Mouse (Mus musculus): Measurements from ENCODE around the gene Apobr. TPM values are rescaled to one million over a fixed set of nuclear protein-coding genes. Genes with fewer than 3 reads are reported as not detected.

Gene Apobr
- polyA plus RNA-seq (2012; rRNA removed) = 0.27 and 0.32 TPM in 2 replicates

DNA sequence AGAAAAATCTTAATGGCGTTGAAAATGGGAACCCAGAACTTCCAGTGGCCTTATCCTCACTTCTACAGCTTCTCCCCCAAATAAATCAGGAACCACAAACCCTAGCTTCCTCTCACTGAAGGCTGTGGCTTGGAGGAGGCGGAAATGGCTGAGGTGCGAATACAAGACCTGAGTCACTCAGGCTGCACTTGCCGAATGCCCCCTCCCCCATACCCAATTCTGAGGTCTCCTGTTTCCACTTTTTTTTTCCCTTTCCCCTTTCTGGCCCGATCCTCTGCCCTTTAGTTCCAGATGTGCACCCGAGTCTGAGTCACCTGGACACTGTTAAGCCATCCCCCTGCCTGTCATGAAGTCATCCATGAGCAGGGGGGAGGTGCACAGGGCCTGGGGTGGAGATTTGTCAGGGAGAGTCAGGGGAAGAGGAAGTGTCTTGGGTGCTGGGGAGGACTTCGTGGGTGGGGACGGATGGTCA, at the start of gene Apobr:
Gene Apobr, plus strand, starts transcription at position 437 of the 472 bp plus-strand sequence.

DNA sequence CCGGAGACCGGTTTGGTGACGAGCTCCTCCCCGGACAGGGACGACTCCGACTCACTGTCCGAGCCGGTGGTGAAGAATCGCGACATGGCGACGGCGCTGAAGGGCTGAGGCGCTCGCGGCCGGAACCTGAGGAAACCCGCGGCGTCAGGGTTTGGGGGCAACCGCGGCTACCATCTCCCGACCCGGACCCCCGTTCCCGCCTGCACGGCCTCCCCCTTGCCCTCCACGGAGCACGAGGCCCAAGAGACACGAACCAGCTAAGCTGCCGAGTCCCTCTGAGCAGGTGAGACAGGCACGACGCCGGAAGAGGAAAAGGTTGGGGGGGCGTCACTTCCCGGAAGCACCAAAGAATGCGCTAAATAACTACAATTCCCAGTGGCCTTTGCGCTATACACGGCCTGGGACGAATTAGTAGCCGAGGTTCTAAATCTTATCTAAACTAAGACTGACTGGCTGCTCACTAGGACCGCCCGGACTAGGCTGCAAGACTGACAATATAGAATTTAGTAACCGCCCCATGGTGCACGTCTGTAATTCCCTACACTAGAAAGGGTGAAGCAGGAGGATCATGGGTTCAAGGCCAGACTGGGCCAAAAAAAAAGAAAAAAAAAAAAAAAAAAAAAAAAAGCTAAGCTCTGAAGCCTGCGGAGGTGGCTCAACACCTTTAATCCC, 18.5 kb upstream of the Apobr start, which contains the start of gene Eif3c:
Gene Eif3c, minus strand, starts transcription at position 318 of the 672 bp plus-strand sequence.

DNA sequence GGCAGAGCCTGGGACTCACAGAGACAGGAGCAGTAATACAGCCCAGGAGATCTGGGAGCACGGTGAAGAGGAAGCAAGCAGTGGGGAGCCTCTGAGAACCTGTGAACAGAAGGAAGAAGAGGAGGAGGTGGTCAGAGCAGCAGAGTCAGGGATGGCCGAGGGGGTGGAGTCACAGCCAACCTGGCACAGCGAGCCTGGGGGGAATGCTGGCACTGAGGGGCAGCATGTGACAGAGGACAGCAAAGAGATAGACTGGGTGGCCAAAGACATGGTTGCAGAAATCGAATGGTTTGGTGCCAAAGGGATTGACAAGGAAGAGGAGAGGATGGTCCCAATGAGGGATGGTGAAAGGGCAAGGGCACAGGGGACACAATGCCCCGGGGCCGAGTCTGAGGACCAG, 975 bp downstream of the Apobr start, which contains the start of gene Cln3:
Gene Cln3, minus strand, starts transcription at position 101 of the 400 bp plus-strand sequence.

DNA sequence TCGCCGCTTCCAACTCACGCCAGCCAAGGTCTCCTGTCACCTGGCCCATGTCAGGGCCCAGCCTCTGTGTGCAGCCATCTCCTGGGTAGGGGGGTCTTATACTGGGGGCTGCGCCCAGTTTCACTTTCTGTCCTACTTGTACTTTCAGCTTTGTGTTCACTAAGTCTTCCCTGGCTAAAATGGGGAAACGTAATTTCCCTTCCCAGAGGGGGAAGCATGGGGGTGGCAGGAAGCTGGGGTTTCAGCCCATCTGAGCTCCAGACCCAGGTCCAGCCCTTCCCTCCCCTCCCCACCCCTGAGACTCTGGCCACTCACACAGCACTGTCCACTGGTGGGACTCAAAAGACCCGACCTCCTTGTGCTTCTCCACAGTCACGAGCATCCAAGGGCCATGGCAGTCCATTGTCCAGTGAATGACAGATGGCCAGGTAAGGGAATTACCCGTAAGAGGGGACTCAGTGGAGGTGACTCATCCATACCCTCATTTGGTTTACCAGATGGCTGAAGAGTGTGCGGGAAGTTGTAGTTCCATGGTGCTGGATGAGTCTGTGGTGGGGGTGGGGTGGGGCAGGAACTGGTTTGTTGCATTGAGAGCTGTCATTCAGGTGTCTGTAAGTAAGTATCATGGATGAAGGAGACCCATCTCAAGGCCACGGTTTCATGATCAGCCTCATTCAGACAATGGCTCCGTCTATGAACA, 10.3 kb downstream of the Apobr start, which contains the start of gene Il27:
Gene Il27, minus strand, starts transcription at position 80 of the 700 bp plus-strand sequence.

DNA sequence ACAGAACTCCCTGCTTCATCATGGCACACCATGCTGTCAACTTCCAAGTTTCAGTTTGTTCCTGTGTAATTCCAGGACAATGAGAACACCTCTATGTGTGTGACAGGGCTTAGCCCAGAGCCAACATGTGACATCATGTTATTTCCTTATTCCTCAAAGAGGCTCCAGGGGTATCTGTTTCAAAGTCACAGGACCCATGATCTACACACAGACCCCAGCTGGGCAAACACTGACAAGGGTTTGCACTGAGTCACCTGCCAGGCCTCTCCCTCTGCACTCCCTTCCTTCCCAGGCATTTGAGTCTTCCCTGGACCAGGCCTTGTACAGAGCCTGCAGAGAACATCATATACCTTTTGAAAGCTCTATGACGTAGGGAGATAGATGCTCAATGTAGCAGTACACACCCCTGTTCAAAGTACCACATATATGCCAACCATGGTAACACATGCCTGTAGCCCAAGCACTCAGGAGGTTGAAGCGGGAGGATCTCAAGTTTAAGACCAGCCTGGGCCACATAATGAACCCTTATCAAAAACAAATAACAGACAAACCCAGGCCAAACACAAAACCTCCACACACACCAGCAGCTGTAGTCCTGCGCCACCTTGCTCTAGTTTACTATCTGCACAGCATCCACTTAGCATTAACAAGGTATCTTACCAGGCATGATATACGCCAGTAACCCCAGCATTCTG, 46.2 kb downstream of the Apobr start, which contains the start of gene Nupr1:
Gene Nupr1, minus strand, starts transcription at position 38 of the 695 bp plus-strand sequence.

Other genes with a start within 250 kb of the Apobr start
- gene Lat, start 215.4 kb upstream of the Apobr start, polyA plus RNA-seq (2012; rRNA removed) = 1.4 and 1.8 TPM in 2 replicates
- 169 and 185 TPM in 2 replicates for gene Spns1, start 207.5 kb upstream of the Apobr start, polyA plus RNA-seq (2012; rRNA removed)
- 9.2 and 9.3 TPM in 2 replicates for gene Nfatc2ip, start 188.2 kb upstream of the Apobr start, polyA plus RNA-seq (2012; rRNA removed)
- gene Cd19, start 170.1 kb upstream of the Apobr start, polyA plus RNA-seq (2012; rRNA removed) = 0.09 TPM in 2 replicates
- 26.3 and 27.6 TPM in 2 replicates for gene Rabep2, start 156.2 kb upstream of the Apobr start, polyA plus RNA-seq (2012; rRNA removed)
- 0.10 and 20.6 TPM in 2 replicates for gene Atp2a1, start 121.8 kb upstream of the Apobr start, polyA plus RNA-seq (2012; rRNA removed)
- gene Sh2b1, start 109.5 kb upstream of the Apobr start, polyA plus RNA-seq (2012; rRNA removed) = 72.7 and 73.4 TPM in 2 replicates
- gene Tufm, start 97.6 kb upstream of the Apobr start, polyA plus RNA-seq (2012; rRNA removed) = 107 and 112 TPM in 2 replicates
- 132 and 161 TPM in 2 replicates for gene Atxn2l, start 81.5 kb upstream of the Apobr start, polyA plus RNA-seq (2012; rRNA removed)
- 114 and 117 TPM in 2 replicates for gene Eif3c, start 18.5 kb upstream of the Apobr start, polyA plus RNA-seq (2012; rRNA removed)
- 51.0 and 53.4 TPM in 2 replicates for gene Cln3, start 875 bp downstream of the Apobr start, polyA plus RNA-seq (2012; rRNA removed)
- not detected in 2 replicates for gene Il27, start 10.0 kb downstream of the Apobr start, polyA plus RNA-seq (2012; rRNA removed)
- 10.0 and 10.4 TPM in 2 replicates for gene Nupr1, start 45.9 kb downstream of the Apobr start, polyA plus RNA-seq (2012; rRNA removed)
- gene Sgf29, start 64.4 kb downstream of the Apobr start, polyA plus RNA-seq (2012; rRNA removed) = 50.4 and 55.7 TPM in 2 replicates
- gene Sult1a1, start 91.5 kb downstream of the Apobr start, polyA plus RNA-seq (2012; rRNA removed) = 8.5 and 9.5 TPM in 2 replicates
- gene Bola2, start 110.5 kb downstream of the Apobr start, polyA plus RNA-seq (2012; rRNA removed) = 51.8 and 60.8 TPM in 2 replicates
- gene Slx1b, start 110.8 kb downstream of the Apobr start, polyA plus RNA-seq (2012; rRNA removed) = 41.3 and 45.8 TPM in 2 replicates
- gene Coro1a, start 122.8 kb downstream of the Apobr start, polyA plus RNA-seq (2012; rRNA removed) = 136 and 144 TPM in 2 replicates
- 247 and 263 TPM in 2 replicates for gene Mapk3, start 174.7 kb downstream of the Apobr start, polyA plus RNA-seq (2012; rRNA removed)
- 7.9 TPM in 2 replicates for gene Gdpd3, start 181.4 kb downstream of the Apobr start, polyA plus RNA-seq (2012; rRNA removed)
- gene Ypel3, start 192.0 kb downstream of the Apobr start, polyA plus RNA-seq (2012; rRNA removed) = 211 and 214 TPM in 2 replicates
- gene Tbx6, start 196.5 kb downstream of the Apobr start, polyA plus RNA-seq (2012; rRNA removed) = 1.3 TPM in 2 replicates
- 155 and 157 TPM in 2 replicates for gene Ppp4c, start 207.6 kb downstream of the Apobr start, polyA plus RNA-seq (2012; rRNA removed)
- 147 and 196 TPM in 2 replicates for gene Fam57b, start 212.7 kb downstream of the Apobr start, polyA plus RNA-seq (2012; rRNA removed)
- not detected in 2 replicates for gene 4930451I11Rik, start 246.7 kb downstream of the Apobr start, polyA plus RNA-seq (2012; rRNA removed)

Data from central nervous system, embryonic 18 days (tissue).